Mouse (Mus musculus) liver, adult 2 months (tissue): Measurements from ENCODE around the gene 4921539E11Rik. TPM values are rescaled to one million over a fixed set of nuclear protein-coding genes. Genes with fewer than 3 reads are reported as not detected.
A peak's percentile ranks its signal among the peaks of the same experiment; 100 is the strongest.

Experiments
- DNase-seq: peaks from one replicate; pipeline ENCODE4 v3.0.0-alpha.2; 2011; ENCODE audit warnings: low read depth, low spot score; ENCODE audit errors: extremely low read depth
- H3K27ac ChIP-seq: fragments of 200-500 bp; replicated peaks from 2 replicates; pipeline ENCODE4 v1.5.1; 2012; ENCODE audit warnings: low read depth, mild to moderate bottlenecking, control low read depth, inconsistent platforms, low read length; ENCODE audit not compliant: insufficient read depth
- H3K27me3 ChIP-seq: fragments of 200-500 bp; 2 replicates; pipeline ENCODE4 v1.6.1; 2012; ENCODE audit warnings: mild to moderate bottlenecking, moderate library complexity, low read length, inconsistent platforms; ENCODE audit not compliant: control insufficient read depth, insufficient read depth
- H3K36me3 ChIP-seq: fragments of 200-500 bp; 2 replicates; pipeline ENCODE4 v1.6.1; 2012; ENCODE audit warnings: low read length, inconsistent platforms; ENCODE audit not compliant: control insufficient read depth, insufficient read depth
- H3K4me1 ChIP-seq: fragments of 200-500 bp; 2 replicates; pipeline ENCODE4 v1.6.1; 2011; ENCODE audit warnings: low read length; ENCODE audit not compliant: control insufficient read depth, insufficient read depth
- H3K4me3 ChIP-seq: fragments of 200-500 bp; 2 replicates; pipeline ENCODE4 v1.5.1; 2011; ENCODE audit warnings: low read depth, mild to moderate bottlenecking, control low read depth, low read length, moderate library complexity; ENCODE audit not compliant: insufficient read depth
- H3K79me2 ChIP-seq: fragments of 200-500 bp; 2 replicates; pipeline ENCODE4 v1.6.1; 2012; ENCODE audit warnings: inconsistent platforms, mild to moderate bottlenecking, low read length, moderate library complexity; ENCODE audit not compliant: control insufficient read depth, insufficient read depth
- H3K9ac ChIP-seq: fragments of 200-500 bp; 2 replicates; pipeline ENCODE4 v1.6.1; 2012; ENCODE audit warnings: low read depth, mild to moderate bottlenecking, control low read depth, inconsistent platforms, low read length
- CTCF ChIP-seq: fragments of 200-500 bp; IDR thresholded peaks from 2 replicates; pipeline ENCODE4 v1.5.1; 2011; ENCODE audit warnings: low read depth, low read length, control low read depth
- POLR2A ChIP-seq: fragments of 200-500 bp; IDR thresholded peaks from 2 replicates; pipeline ENCODE4 v1.6.1; 2011; ENCODE audit warnings: low read length, control low read depth; ENCODE audit not compliant: insufficient read depth; ENCODE audit errors: extremely low read depth
- WGBS: fragments of 180-500 bp; shearing (Covaris S2); methylation state at CpG from one replicate; pipeline ENCODE4 v1.1.7; 2018; 5-methylcytosine and 5-hydroxymethylcytosine counted together
- polyA plus RNA-seq: library from polyadenylated mRNA; depleted of rRNA; stranded (reverse); fragments of >200 nt; gene quantifications from 2 replicates; pipeline ENCODE4 v1.2.3, GENCODE M21; 2012; rRNA removed
- total RNA-seq: library from RNA; depleted of rRNA; stranded (reverse); fragments of >200 nt; gene quantifications from 2 replicates; pipeline ENCODE4 v1.2.3, GENCODE M21; 2014; rRNA removed

4921539E11Rik gene
- total RNA-seq: not detected in 2 replicates
- polyA plus RNA-seq: not detected in 2 replicates

- Histone ChIP-seq H3K9ac (no peak within 1 kb of the TSS), H3K36me3 (no peaks in the 10 kb centered on the region), H3K27ac (no peak within 1 kb of the TSS), H3K4me3 (no peak within 1 kb of the TSS), H3K4me1 (no peaks in the 10 kb centered on the region), H3K27me3 (no peaks in the 10 kb centered on the region), H3K79me2 (no peaks in the 10 kb centered on the region)
- no peak for TF ChIP-seq POLR2A
- no peak for TF ChIP-seq CTCF
- 82% methylated on average over 2 of the region's 2 CpGs for WGBS
- DNase-seq: no peak
Observed at GRCm38 (mm10) chr4:103290763-103291162, at the start of gene 4921539E11Rik. Gene 4921539E11Rik (minus strand): TSS chr4:103290863.

GRCm38 (mm10) chr4:103335134-103335533, 44.5 kb upstream of the 4921539E11Rik start:
- Histone ChIP-seq H3K9ac (no peak overlapping the region), H3K27ac (no peak overlapping the region), H3K36me3 (peaks cover 25% of the 10 kb centered on the region), H3K4me1 (no peaks in the 10 kb centered on the region), H3K27me3 (no peaks in the 10 kb centered on the region), H3K4me3 (no peak overlapping the region), H3K79me2 (no peaks in the 10 kb centered on the region)
- TF ChIP-seq POLR2A (no peak), CTCF (no peak)
- 45% methylated on average over 5 of the region's 5 CpGs for WGBS
- peak; percentile 46 for DNase-seq

- peaks cover 33% of the 10 kb centered on the region for H3K36me3 ChIP-seq
- no peaks in the 10 kb centered on the region for H3K27me3 ChIP-seq
- H3K79me2 ChIP-seq: no peaks in the 10 kb centered on the region
- no peak overlapping the region for H3K9ac ChIP-seq
- TF ChIP-seq POLR2A: no peak
- TF ChIP-seq CTCF: no peak
- H3K27ac ChIP-seq: no peak overlapping the region
- WGBS: 74% methylated on average over 6 of the region's 6 CpGs
- no peak overlapping the region for H3K4me3 ChIP-seq
- DNase-seq: no peak
- H3K4me1 ChIP-seq: no peaks in the 10 kb centered on the region
Observed at GRCm38 (mm10) chr4:103329348-103329747, 38.7 kb upstream of the 4921539E11Rik start.

GRCm38 (mm10) chr4:103326994-103327393, 36.3 kb upstream of the 4921539E11Rik start:
- Histone ChIP-seq H3K4me1 (no peaks in the 10 kb centered on the region), H3K4me3 (no peak overlapping the region), H3K27me3 (no peaks in the 10 kb centered on the region), H3K36me3 (peaks cover 25% of the 10 kb centered on the region), H3K27ac (no peak overlapping the region), H3K79me2 (no peaks in the 10 kb centered on the region), H3K9ac (no peak overlapping the region)
- DNase-seq: peak; percentile 80
- TF ChIP-seq POLR2A (no peak), CTCF (peak; percentile 98)
- 35% methylated on average over 3 of the region's 3 CpGs for WGBS

GRCm38 (mm10) chr4:103324688-103325451, 34.2 kb upstream of the 4921539E11Rik start:
- H3K27ac ChIP-seq: no peak overlapping the region
- no peaks in the 10 kb centered on the region for H3K27me3 ChIP-seq
- TF ChIP-seq POLR2A (no peak), CTCF (no peak)
- 94% methylated on average over 17 of the region's 17 CpGs for WGBS
- no peaks in the 10 kb centered on the region for H3K79me2 ChIP-seq
- no peak overlapping the region for H3K9ac ChIP-seq
- peaks cover 16% of the 10 kb centered on the region for H3K36me3 ChIP-seq
- no peaks in the 10 kb centered on the region for H3K4me1 ChIP-seq
- no peak overlapping the region for H3K4me3 ChIP-seq
- no peak for DNase-seq

- TF ChIP-seq CTCF: no peak
- TF ChIP-seq POLR2A: no peak
- WGBS: 83% methylated on average over 6 of the region's 6 CpGs
Observed at GRCm38 (mm10) chr4:103321461-103321860, 30.8 kb upstream of the 4921539E11Rik start.

More at GRCm38 (mm10) chr4:103321461-103321860, 30.8 kb upstream of the 4921539E11Rik start:
- Histone ChIP-seq H3K4me1 (no peaks in the 10 kb centered on the region), H3K9ac (no peak overlapping the region), H3K79me2 (no peaks in the 10 kb centered on the region; the same call in 1 of the 2 replicates), H3K36me3 (peaks cover 12% of the 10 kb centered on the region), H3K27me3 (no peaks in the 10 kb centered on the region), H3K4me3 (no peak overlapping the region), H3K27ac (no peak overlapping the region)
- no peak for DNase-seq
